12 mouse cellular contexts compared by ENCODE assay signal in genomic region chr11:68209506-68209905, GRCm38 (mm10).
"Had no signal": no experiment of that assay in that cellular context is flagged by ENCODE, and none has a peak within 500 bp of the region (broad histone marks: within the 10 kb centered on the region; RNA-seq: fewer than 3 reads in every experiment).

No protein-coding gene starts in this region.

- H3K27ac ChIP-seq: layer of hippocampus, adult 2 months; limb, embryonic 12.5 days; liver, embryonic 14.5 days; midbrain, embryonic 13.5 days had no signal

- H3K9ac ChIP-seq: limb, embryonic 12.5 days; liver, embryonic 14.5 days; midbrain, embryonic 13.5 days had no signal

- H3K4me3 ChIP-seq: layer of hippocampus, adult 2 months; limb, embryonic 12.5 days; midbrain, embryonic 13.5 days had no signal

- DNase-seq: kidney, adult 18-20 months; kidney, postnatal 10 days; kidney, postnatal 4 days; liver; lung, adult 18-20 months; lung, postnatal 4 days; right cerebral cortex, postnatal 14 days had no signal

- H3K9me3 ChIP-seq: limb, embryonic 12.5 days; midbrain, embryonic 13.5 days had no signal

- H3K4me2 ChIP-seq: limb, embryonic 12.5 days; midbrain, embryonic 13.5 days had no signal

- ATAC-seq: lung, postnatal 0 days; midbrain, embryonic 13.5 days had no signal

- H3K27me3 ChIP-seq: limb, embryonic 12.5 days had no signal

- H3K36me3 ChIP-seq: limb, embryonic 12.5 days; midbrain, embryonic 13.5 days had no signal
